Mouse (Mus musculus) heart, adult 2 months (tissue): ENCODE measurements around the gene Fam173a. TPM values are rescaled to one million over a fixed set of nuclear protein-coding genes. Genes with fewer than 3 reads are reported as not detected.

Source experiments
- DNase-seq, 2 experiments: peaks; one replicate each; pipeline ENCODE4 v3.0.0; 2021
- H3K27ac ChIP-seq: fragments of 200-600 bp; 2 replicates; pipeline ENCODE4 v1.8.1; 2022
- H3K27me3 ChIP-seq: fragments of 200-500 bp; 2 replicates; pipeline ENCODE4 v1.6.1; 2012; ENCODE audit warnings: mild to moderate bottlenecking, low read length, inconsistent platforms, mixed read lengths; ENCODE audit not compliant: control insufficient read depth, insufficient read depth
- H3K36me3 ChIP-seq: fragments of 200-500 bp; 2 replicates; pipeline ENCODE4 v1.6.1; 2012; ENCODE audit warnings: low read length, inconsistent platforms; ENCODE audit not compliant: control insufficient read depth, insufficient read depth
- H3K4me1 ChIP-seq: fragments of 200-500 bp; 2 replicates; pipeline ENCODE4 v1.6.1; 2011; ENCODE audit warnings: low read length; ENCODE audit not compliant: control insufficient read depth, insufficient read depth
- H3K4me3 ChIP-seq: fragments of 200-600 bp; 2 replicates; pipeline ENCODE4 v1.8.1; 2022
- H3K79me2 ChIP-seq: fragments of 200-500 bp; replicated peaks from 2 replicates; pipeline ENCODE4 v1.6.1; 2012; ENCODE audit warnings: mild to moderate bottlenecking, inconsistent platforms, low read length, moderate library complexity, mixed read lengths; ENCODE audit not compliant: control insufficient read depth, insufficient read depth
- H3K9ac ChIP-seq: fragments of 200-500 bp; 2 replicates; pipeline ENCODE4 v1.6.1; 2012; ENCODE audit warnings: low read depth, mild to moderate bottlenecking, control low read depth, inconsistent platforms, low read length, mixed read lengths
- CTCF ChIP-seq: fragments of 200-600 bp; IDR thresholded peaks from 2 replicates; pipeline ENCODE4 v1.8.1; 2022; ENCODE audit warnings: antibody characterized with exemption, mild to moderate bottlenecking, moderate library complexity
- EP300 ChIP-seq: fragments of 200-500 bp; IDR thresholded peaks from 2 replicates; pipeline ENCODE4 v1.6.1; 2011; ENCODE audit warnings: low read depth, low read length, control low read depth; ENCODE audit not compliant: insufficient read depth
- POLR2A ChIP-seq: fragments of 200-500 bp; IDR thresholded peaks from 2 replicates; pipeline ENCODE4 v1.6.1; 2011; ENCODE audit warnings: mild to moderate bottlenecking, low read depth, low read length, control low read depth; ENCODE audit not compliant: insufficient read depth
- WGBS: fragments of 180-500 bp; shearing (Covaris S2); methylation state at CpG from one replicate; pipeline ENCODE4 v1.1.7; 2018; 5-methylcytosine and 5-hydroxymethylcytosine counted together
- intact Hi-C: fragments of 180-260 bp; cut with DNase I; formaldehyde crosslinking; loops from one replicate; pipeline ENCODE4 v1.15.1; 2025
- polyA plus RNA-seq: library from polyadenylated mRNA; depleted of rRNA; stranded (reverse); fragments of >200 nt; gene quantifications from 2 replicates; pipeline ENCODE4 v1.2.3, GENCODE M21; 2012
- total RNA-seq, 2 experiments: library from RNA; stranded (reverse); gene quantifications; 2 replicates each; pipeline ENCODE4 v1.2.3; 2021

Gene Fam173a
- total and polyA plus RNA-seq, 3 experiments, result 30.8 to 63.6 (median 38.3) TPM

DNA sequence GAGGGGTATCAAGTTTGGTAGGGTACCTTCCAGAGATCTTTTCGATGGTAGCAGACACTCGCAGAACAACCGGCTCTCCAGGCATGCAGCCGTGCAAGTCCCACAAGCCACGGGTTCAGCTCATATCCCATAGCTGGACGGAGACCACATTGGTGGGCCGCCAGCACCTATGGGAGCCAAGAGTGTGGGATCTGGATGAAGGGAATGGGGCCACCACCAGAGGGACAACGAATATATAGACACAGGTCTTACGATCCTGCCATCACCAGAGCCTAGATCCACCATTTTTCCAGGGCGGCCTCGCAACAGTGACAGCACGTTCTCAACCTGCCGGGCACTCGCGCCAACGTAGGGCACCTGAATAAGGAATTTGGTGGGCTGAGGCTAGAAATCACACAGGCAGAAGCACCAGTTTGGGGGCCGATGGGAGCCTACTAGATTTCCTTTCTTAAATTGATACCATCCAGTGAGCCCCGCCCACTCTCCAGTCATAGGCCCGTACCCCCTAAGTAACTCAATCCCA, 1.3 kb downstream of the Fam173a start:
- Histone ChIP-seq H3K4me3 (peak overlapping the region; percentile 56), H3K36me3 (no peaks in the 10 kb centered on the region), H3K27me3 (no peaks in the 10 kb centered on the region), H3K79me2 (no peaks in the 10 kb centered on the region), H3K27ac (no peak overlapping the region; the same call in 1 of the 2 replicates), H3K9ac (no peak overlapping the region), H3K4me1 (peaks cover 12% of the 10 kb centered on the region)
- TF ChIP-seq CTCF (no peak), EP300 (no peak), POLR2A (no peak)
- DNase-seq, result no peak
- intact Hi-C loops, result no loop called here
- 26% methylated on average over 19 of the region's 19 CpGs for WGBS

DNA sequence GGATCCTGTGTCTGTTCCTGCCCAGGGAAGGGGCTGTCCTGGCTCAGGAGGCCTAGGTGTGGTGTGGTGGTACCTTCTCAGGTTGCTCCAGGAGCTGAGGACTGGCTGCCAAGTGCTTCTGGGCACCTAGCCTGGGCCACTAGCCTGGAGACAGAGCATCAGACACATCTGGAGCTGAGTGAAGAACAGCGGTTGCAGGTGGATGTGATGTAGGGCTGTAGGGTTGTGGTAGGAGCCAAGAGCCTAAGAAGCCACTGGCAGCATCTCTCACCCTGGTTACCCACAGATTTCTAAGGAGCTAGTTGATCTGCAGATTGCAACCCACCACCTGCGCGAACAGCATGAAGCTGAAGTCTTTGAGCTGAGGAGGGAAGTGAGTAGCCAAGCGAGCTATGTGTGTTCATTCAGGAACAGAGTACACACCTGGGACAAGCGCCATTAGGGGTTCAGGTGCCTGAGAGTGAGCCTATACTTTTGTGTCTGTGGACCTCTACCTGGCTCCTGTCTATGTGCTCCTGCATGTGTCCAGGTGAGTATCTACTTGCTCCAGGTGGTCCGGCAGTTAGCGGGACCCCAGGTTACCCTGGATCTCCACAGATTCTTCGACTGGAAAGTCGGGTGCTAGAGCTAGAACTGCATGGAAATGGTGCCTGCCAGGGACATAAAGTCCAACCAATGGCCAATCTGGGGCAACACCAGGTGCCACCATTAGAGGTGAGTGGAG, 5.8 kb downstream of the Fam173a start:
- intact Hi-C loops, result no loop called here
- Histone ChIP-seq H3K4me3 (no peak overlapping the region), H3K79me2 (no peaks in the 10 kb centered on the region), H3K27ac (no peak overlapping the region), H3K27me3 (no peaks in the 10 kb centered on the region), H3K9ac (no peak overlapping the region), H3K4me1 (peaks cover 4% of the 10 kb centered on the region), H3K36me3 (no peaks in the 10 kb centered on the region)
- no peak for TF ChIP-seq POLR2A
- no peak for TF ChIP-seq CTCF
- TF ChIP-seq EP300, result no peak
- DNase-seq, result peak in 1 of 2 experiments; percentile 19
- WGBS, result 88% methylated on average over 9 of the region's 9 CpGs

DNA sequence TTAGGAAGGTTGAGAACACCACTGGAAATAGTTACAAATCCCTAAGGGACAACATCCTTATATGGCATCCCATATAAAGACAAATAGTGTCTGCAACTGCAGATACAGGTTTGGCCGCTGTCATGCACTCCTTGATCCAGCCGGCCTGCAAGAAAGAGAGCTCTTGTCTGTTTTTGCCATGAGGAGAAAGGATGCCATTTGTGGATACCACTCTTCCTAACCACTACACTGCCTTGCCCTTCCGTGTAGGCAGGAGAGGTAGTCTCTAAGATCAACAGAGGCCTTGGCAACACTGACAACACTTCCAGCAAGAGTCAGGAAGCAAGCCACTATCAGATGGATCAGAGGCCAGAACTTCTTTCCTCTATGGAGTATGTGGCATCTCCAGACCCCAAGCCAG, 6.4 kb downstream of the Fam173a start, which contains the start of gene Ccdc78:
TSS of gene Ccdc78 (plus strand) at position 301 of the 400 bp plus-strand sequence.
- TF ChIP-seq CTCF, result no peak
- no peak for TF ChIP-seq EP300
- no peak for TF ChIP-seq POLR2A
- Histone ChIP-seq H3K9ac (peak within 1 kb of the TSS; percentile 37; the same call in 1 of the 2 replicates), H3K27me3 (no peaks in the 10 kb centered on the region), H3K4me1 (peaks cover 2% of the 10 kb centered on the region), H3K79me2 (no peaks in the 10 kb centered on the region), H3K27ac (peak within 1 kb of the TSS; percentile 85), H3K36me3 (no peaks in the 10 kb centered on the region), H3K4me3 (peak within 1 kb of the TSS; percentile 91)
- intact Hi-C loops, result no loop called here
- DNase-seq, result peak in 1 of 2 experiments; percentile 14
- WGBS, result 48% methylated on average over 3 of the region's 3 CpGs

DNA sequence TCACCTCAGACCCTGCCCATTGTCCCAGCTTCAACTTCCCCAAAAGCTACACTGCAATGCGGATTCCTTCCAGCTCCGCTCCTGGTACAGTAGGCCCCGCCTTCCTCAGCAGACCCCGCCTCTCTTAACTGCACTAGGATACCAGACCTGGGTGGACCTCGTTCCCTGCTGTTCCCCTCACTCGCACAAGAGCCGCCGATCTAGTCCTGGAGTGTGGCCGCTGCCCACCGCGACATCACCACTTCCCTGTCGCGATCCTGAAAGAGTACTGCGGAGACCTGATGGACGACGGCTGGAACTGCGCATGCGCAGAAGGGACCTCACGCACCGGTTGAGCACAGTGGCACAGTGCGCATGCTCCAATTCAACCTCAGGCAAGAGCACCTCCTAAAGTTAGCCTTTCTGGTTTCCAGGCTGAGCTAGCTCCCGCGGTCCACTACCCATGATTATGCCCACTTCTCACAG, 7.4 kb downstream of the Fam173a start, which contains the start of gene Haghl:
TSS of gene Haghl (minus strand) at position 393 of the 465 bp plus-strand sequence.
- peak within 1 kb of the TSS; percentile 60 for H3K9ac ChIP-seq
- under 1% methylated on average over 23 of the region's 23 CpGs for whole genome bisulfite sequencing
- no peaks in the 10 kb centered on the region for H3K79me2 ChIP-seq
- H3K4me3 ChIP-seq, result peak within 1 kb of the TSS; percentile 91
- H3K36me3 ChIP-seq, result no peaks in the 10 kb centered on the region
- peak within 1 kb of the TSS; percentile 85 for H3K27ac ChIP-seq
- H3K4me1 ChIP-seq, result peaks cover 2% of the 10 kb centered on the region; the same call in 1 of the 2 replicates
- TF ChIP-seq EP300, result no peak
- TF ChIP-seq CTCF, result peak; percentile 37
- TF ChIP-seq POLR2A, result peak; percentile 89
- intact Hi-C loops, result no loop called here
- no peaks in the 10 kb centered on the region for H3K27me3 ChIP-seq
- peak; percentile 93 to 96 for DNase-seq

DNA sequence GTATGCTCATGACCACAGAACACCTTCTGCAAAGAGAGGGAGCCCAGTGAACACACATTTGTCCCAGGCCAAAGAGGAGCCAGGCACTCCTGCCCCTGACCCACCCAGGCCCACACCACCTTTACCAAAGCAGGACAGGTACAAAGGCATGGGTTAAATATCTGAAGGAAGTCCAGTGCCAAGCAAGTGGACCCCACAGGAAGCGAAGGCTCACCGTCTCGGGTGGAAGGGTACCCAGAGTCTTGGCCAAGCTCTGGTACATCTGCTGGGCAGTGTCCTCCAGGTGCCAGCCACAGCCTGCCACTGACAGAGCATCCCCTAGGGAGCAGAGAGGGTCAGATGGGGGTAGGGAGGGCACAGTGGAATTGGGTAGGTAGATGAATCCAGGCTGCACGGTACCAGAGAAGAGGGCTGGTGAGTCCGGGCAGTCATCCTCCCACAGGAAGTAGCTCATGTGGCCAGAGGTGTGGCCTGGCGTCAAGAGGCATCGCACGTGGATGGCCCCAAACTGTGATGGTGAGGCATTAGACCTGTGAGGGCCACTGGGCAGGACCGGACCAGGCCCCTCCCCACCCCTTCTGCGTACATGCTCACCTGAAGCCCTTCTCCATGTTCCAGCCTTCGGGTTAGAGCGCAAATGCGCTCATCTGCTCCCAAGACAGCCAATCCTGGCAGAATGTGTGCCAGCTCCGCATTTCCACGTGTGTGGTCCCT, 8.7 kb downstream of the Fam173a start:
- no peak overlapping the region for H3K4me3 ChIP-seq
- no peaks in the 10 kb centered on the region for H3K27me3 ChIP-seq
- peak in 1 of 2 experiments; percentile 25 for DNase-seq
- no peak overlapping the region for H3K9ac ChIP-seq
- no peaks in the 10 kb centered on the region for H3K79me2 ChIP-seq
- WGBS, result 76% methylated on average over 15 of the region's 15 CpGs
- no peaks in the 10 kb centered on the region for H3K36me3 ChIP-seq
- intact Hi-C loops, result no loop called here
- TF ChIP-seq CTCF (no peak), EP300 (no peak), POLR2A (peak; percentile 39; the same call in 1 of the 2 replicates)
- peaks cover 2% of the 10 kb centered on the region; the same call in 1 of the 2 replicates for H3K4me1 ChIP-seq
- no peak overlapping the region for H3K27ac ChIP-seq
